Mouse (Mus musculus): ENCODE measurements around the gene Setd3. TPM values are rescaled to one million over a fixed set of nuclear protein-coding genes. Genes with fewer than 3 reads are reported as not detected.
A peak's percentile ranks its signal among the peaks of the same experiment; 100 is the strongest.

Setd3 gene
- total and polyA plus RNA-seq, 3 experiments: 40.1 to 59.9 TPM; not detected in 1

DNA sequence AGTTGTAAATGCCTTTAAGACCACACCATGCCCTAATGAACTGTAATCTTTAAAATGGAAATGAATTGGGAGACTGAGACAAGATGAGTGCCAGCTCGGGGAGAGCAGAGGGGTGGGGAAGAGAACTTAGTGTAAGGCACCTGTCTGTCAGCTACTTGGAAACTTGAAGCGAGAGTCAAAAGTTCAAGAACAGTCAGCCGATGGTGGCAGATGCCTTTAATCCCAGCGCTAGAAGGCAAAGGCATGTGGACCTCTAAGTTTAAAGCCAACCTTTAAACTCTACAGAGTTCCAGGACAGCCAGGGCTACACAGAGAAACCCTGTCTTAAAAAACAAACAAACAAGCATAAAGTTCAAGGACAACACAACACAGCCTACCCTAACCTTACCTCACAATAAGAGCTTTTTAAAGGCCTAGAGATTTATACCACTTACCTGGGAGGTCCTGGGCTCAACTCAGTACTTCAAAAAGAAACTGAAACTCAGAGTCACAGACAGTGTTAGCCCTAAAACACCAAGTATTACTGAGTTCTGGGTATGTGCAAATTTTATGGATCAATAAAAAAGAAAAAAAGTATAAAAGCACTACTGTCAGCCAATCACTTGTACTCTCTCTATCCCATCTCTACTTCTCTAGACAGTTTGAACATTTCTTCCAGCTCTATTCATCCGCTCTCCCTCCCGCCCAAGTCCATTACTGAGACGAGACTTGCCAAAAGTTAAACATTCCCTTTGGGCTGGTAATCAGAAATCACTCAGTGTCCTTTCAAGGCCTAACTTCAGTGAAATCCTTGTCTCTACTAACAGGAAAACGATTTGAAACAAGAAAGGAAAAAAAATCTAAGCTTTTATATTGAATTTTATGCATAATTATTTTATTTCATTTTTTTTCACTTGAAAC lies 4.3 kb downstream of the Setd3 start:
- no peak for TF ChIP-seq MYC (IDR thresholded peaks at IDR 0.05; ENCODE audit: low read depth, low read length)
- no peak for TF ChIP-seq TCF12 (IDR thresholded peaks at IDR 0.05; ENCODE audit: low read depth, low read length)
- peaks cover 10 to 11% of the 10 kb centered on the region in 2 experiments for H3K4me1 ChIP-seq (ENCODE audit: control insufficient read depth in 1 of 2, insufficient read depth in 2 of 2, low read length in 2 of 2)
- H3K79me2 ChIP-seq (ENCODE audit: control insufficient read depth, insufficient read depth, low read length, poor library complexity): peaks cover 54% of the 10 kb centered on the region
- H3K27ac ChIP-seq (ENCODE audit: control insufficient read depth, low read depth, low read length): no peak overlapping the region
- H3K4me3 ChIP-seq (ENCODE audit: control insufficient read depth in 1 of 2, insufficient read depth in 1 of 2, low read depth in 2 of 2, low read length in 2 of 2): no peak overlapping the region
- H3K9ac ChIP-seq (ENCODE audit: control insufficient read depth, low read depth, low read length, poor library complexity, severe bottlenecking): no peak overlapping the region
- no peaks in the 10 kb centered on the region for H3K27me3 ChIP-seq (ENCODE audit: control insufficient read depth in 1 of 2, insufficient read depth in 2 of 2, low read length in 2 of 2)
- DNase-seq (ENCODE audit: low read depth, low spot score): no peak
- no peaks in the 10 kb centered on the region for H3K9me3 ChIP-seq (replicated peaks; ENCODE audit: insufficient read depth, low read length)
- peaks cover 2 to 23% of the 10 kb centered on the region in 2 experiments; a peak in 3 of 4 replicates for H3K36me3 ChIP-seq (ENCODE audit: control insufficient read depth in 1 of 2, insufficient read depth in 2 of 2, low read length in 2 of 2)

DNA sequence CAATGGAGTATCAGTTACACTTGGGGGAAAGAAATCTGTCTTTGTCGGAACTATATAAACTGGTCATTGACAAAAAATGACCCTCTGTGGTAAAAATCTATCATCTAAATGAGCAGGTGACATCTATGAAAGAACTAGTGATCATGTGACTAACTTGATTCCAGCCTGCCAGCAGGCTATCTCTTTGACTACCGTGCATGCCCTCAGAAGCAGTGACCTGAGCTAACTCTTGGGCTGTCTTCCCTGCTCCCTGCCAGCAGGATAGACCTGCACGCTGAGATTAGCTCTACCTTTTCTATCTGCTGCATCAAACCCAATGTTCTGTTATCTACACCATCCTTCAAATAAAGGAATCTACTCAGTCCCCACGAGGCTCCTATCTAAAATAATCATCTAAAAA lies 6.5 kb downstream of the Setd3 start:
- Histone ChIP-seq H3K4me3 (ENCODE audit: control insufficient read depth in 1 of 2, insufficient read depth in 1 of 2, low read depth in 2 of 2, low read length in 2 of 2) (no peak overlapping the region), H3K4me1 (ENCODE audit: control insufficient read depth in 1 of 2, insufficient read depth in 2 of 2, low read length in 2 of 2) (peaks cover 10 to 11% of the 10 kb centered on the region in 2 experiments)
- TF ChIP-seq KAT2A (conservative IDR thresholded peaks at IDR 0.05; ENCODE audit: low read depth, low read length): no peak
- TF ChIP-seq USF1 (IDR thresholded peaks at IDR 0.05; ENCODE audit: low read depth, low read length): peak; percentile 36; the same call in 1 of the 2 replicates

DNA sequence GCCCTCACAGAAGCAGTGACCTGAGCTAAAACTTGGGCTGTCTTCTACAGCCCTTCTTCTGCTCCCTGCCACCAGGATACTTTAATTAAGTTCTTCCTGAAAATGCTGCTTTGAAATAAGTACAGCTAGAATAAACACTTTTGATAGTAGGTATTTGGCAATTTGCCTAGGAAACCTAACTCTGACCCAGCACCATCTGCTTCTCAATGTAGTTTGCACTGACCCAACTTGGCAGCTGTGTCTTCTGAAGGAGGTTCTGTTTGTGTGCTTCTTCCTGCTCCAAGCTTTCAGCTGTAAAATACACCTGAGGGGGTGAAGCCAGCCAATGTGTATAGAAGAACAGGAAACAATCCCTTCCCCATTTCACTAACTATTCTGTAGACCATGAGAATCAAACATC lies 7.8 kb downstream of the Setd3 start:
- Histone ChIP-seq H3K36me3 (ENCODE audit: control insufficient read depth in 1 of 2, insufficient read depth in 2 of 2, low read length in 2 of 2) (peaks cover 2 to 9% of the 10 kb centered on the region in 2 experiments; a peak in 3 of 4 replicates), H3K27me3 (ENCODE audit: control insufficient read depth in 1 of 2, insufficient read depth in 2 of 2, low read length in 2 of 2) (no peaks in the 10 kb centered on the region), H3K79me2 (ENCODE audit: control insufficient read depth, insufficient read depth, low read length, poor library complexity) (peaks cover 43% of the 10 kb centered on the region), H3K4me1 (ENCODE audit: control insufficient read depth in 1 of 2, insufficient read depth in 2 of 2, low read length in 2 of 2) (peaks cover 4 to 11% of the 10 kb centered on the region in 2 experiments), H3K4me3 (ENCODE audit: control insufficient read depth in 1 of 2, insufficient read depth in 1 of 2, low read depth in 2 of 2, low read length in 2 of 2) (no peak overlapping the region), H3K9ac (ENCODE audit: control insufficient read depth, low read depth, low read length, poor library complexity, severe bottlenecking) (no peak overlapping the region), H3K9me3 (replicated peaks; ENCODE audit: insufficient read depth, low read length) (no peaks in the 10 kb centered on the region), H3K27ac (ENCODE audit: control insufficient read depth, low read depth, low read length) (no peak overlapping the region)
- DNase-seq (ENCODE audit: low read depth, low spot score): peak; percentile 31
- no peak for TF ChIP-seq KAT2A (conservative IDR thresholded peaks at IDR 0.05; ENCODE audit: low read depth, low read length)
- TF ChIP-seq MXI1 (IDR thresholded peaks at IDR 0.05; ENCODE audit: low read depth, low read length): no peak
- TF ChIP-seq SMC3 (IDR thresholded peaks at IDR 0.05; ENCODE audit: low read depth, low read length): no peak
- TF ChIP-seq MYC (IDR thresholded peaks at IDR 0.05; ENCODE audit: low read depth, low read length): no peak
- TF ChIP-seq MAFK (IDR thresholded peaks at IDR 0.05; ENCODE audit: borderline replicate concordance, low read depth, low read length): no peak
- no peak for TF ChIP-seq GATA1 (IDR thresholded peaks at IDR 0.05; ENCODE audit: low read depth, low read length)
- no peak for TF ChIP-seq JUND (IDR thresholded peaks at IDR 0.05; ENCODE audit: low read depth, low read length)
- no peak for TF ChIP-seq USF2 (IDR thresholded peaks at IDR 0.05; ENCODE audit: borderline replicate concordance in 1 of 2, insufficient read depth in 1 of 2, low read depth in 1 of 2, low read length in 2 of 2)
- TF ChIP-seq TAL1 (IDR thresholded peaks at IDR 0.05; ENCODE audit: low read length): no peak
- no peak for TF ChIP-seq MEF2A (IDR thresholded peaks at IDR 0.05; ENCODE audit: extremely low read depth, insufficient replicate concordance, low read depth, low read length, poor library complexity, severe bottlenecking)
- no peak for TF ChIP-seq NELFE (IDR thresholded peaks at IDR 0.05; ENCODE audit: low read depth, low read length)
- no peak for TF ChIP-seq HCFC1 (IDR thresholded peaks at IDR 0.05; ENCODE audit: low read depth, low read length)
- TF ChIP-seq ZKSCAN1 (IDR thresholded peaks at IDR 0.05; ENCODE audit: low read depth, low read length): no peak
- TF ChIP-seq ZNF384 (IDR thresholded peaks at IDR 0.05; ENCODE audit: low read depth, low read length): no peak
- TF ChIP-seq RAD21 (IDR thresholded peaks at IDR 0.05; ENCODE audit: low read depth, low read length): no peak
- TF ChIP-seq UBTF (IDR thresholded peaks at IDR 0.05; ENCODE audit: borderline replicate concordance, insufficient read depth, low read depth, low read length): no peak

More for the DNA sequence above, 6.5 kb downstream of the Setd3 start:
- no peaks in the 10 kb centered on the region for H3K27me3 ChIP-seq (ENCODE audit: control insufficient read depth in 1 of 2, insufficient read depth in 2 of 2, low read length in 2 of 2)
- H3K9me3 ChIP-seq (replicated peaks; ENCODE audit: insufficient read depth, low read length): no peaks in the 10 kb centered on the region
- H3K9ac ChIP-seq (ENCODE audit: control insufficient read depth, low read depth, low read length, poor library complexity, severe bottlenecking): no peak overlapping the region
- H3K27ac ChIP-seq (ENCODE audit: control insufficient read depth, low read depth, low read length): no peak overlapping the region
- no peak for DNase-seq (ENCODE audit: low read depth, low spot score)
- H3K36me3 ChIP-seq (ENCODE audit: control insufficient read depth in 1 of 2, insufficient read depth in 2 of 2, low read length in 2 of 2): peaks cover 2 to 19% of the 10 kb centered on the region in 2 experiments; a peak in 3 of 4 replicates
- peaks cover 49% of the 10 kb centered on the region for H3K79me2 ChIP-seq (ENCODE audit: control insufficient read depth, insufficient read depth, low read length, poor library complexity)

Measured in MEL (cell line).